Mouse (Mus musculus) frontal cortex, postnatal 36 days (tissue): ENCODE measurements at regions not wholly inside any gene's neighbourhood (a gene's known extent, or its start where the extent isn't known, plus 50 kb on each side); places are given as distances from the start of the nearest gene placed in this dataset.
A peak's percentile ranks its signal among the peaks of the same experiment; 100 is the strongest.
"Not testable (repeated sequence)": the region's sequence is repeated elsewhere in the genome, so short reads cannot be mapped to it uniquely, and the experiment has no call there.

Experiments
- DNase-seq, 2 experiments: peaks; one replicate each; pipeline ENCODE4 v3.0.0; 2022; ENCODE audit warnings: low spot score in 2 of 2

DNA sequence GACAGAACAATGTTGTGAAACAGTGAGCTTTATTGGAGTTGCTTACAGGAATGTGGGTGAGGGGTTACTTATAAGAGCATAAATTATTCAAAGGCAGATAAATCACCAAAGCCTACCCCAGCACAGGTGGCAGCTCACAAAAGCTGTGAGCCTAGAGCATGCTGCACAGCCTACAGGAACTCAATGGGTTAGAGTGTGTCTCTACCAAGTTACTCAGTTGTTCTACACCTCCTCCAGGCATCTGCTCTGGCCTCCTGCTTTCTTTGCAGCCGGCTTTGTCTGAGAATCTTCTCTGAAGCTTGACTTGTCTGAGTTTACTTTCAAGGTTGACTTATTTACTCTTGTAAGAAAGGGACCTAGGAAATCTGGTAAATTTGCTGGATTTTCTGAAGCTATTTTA, 336.5 kb downstream of the Fscb start:
- no peak for DNase-seq

DNA sequence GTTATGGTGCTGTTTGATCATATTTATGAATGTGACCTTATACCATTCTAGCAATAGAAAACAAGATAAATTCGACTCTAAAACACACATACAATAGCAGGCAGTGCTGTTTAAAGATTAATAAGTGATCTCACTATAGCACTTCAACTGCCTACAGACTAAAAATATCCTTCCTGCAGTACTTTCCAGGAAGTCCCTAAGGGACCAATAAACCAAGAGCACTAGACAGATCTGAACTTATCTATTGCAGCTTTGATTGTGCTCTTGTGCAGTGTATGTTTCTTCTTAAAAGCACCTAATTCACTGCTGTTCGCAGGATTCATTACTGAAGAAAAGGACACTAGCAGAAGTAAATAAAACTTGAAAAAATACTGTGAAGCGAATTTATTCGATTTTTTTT, 358.1 kb downstream of the Fscb start:
- DNase-seq = no peak

DNA sequence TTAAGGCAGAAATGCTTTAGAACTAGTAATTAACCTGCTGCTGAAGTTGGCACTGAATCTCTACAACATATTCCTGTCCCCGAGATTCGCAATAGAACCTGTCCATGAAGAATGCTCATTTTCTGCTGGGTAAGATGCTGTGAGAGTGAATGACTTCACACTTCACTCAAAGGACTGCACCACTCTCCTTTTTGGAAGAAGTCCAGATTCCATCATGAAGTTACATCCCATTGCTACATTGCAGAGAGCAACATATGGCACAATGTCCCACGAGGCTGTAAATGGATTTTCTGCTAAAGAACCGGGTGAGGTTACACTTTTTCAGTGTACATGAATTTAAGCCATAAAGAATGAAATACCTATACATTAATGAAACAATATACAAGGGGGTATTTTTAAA, 360.0 kb downstream of the Fscb start:
- DNase-seq = peak; percentile 1 to 24

- DNase-seq = peak; percentile 1 to 19
Observed at GRCm38 (mm10) chr12:64104214-64104613, 370.3 kb downstream of the Fscb start.

DNA sequence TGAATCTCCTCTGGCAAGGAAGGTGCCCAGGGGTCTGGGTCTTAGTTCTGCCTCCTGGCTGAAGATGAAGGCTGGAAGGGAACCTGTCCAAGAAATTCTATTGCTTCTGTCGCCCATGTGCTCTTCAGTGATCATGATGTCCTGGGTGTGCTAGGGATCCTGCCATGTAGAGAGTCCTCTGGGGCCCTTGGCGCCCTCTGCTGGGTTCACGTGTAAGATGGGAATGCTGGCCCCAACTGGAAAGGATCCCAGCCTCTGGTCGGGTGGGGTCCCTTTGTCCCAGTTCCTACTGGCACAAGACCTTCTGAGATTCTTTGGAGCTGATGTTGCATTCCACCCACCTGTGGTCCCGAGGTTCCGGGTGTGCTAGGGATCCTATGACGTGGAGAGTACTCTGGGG, 397.7 kb downstream of the Fscb start:
- no peak for DNase-seq

- DNase-seq = peak; percentile 6 to 44
Observed at GRCm38 (mm10) chr12:64045528-64045927, 429.0 kb downstream of the Fscb start.

DNA sequence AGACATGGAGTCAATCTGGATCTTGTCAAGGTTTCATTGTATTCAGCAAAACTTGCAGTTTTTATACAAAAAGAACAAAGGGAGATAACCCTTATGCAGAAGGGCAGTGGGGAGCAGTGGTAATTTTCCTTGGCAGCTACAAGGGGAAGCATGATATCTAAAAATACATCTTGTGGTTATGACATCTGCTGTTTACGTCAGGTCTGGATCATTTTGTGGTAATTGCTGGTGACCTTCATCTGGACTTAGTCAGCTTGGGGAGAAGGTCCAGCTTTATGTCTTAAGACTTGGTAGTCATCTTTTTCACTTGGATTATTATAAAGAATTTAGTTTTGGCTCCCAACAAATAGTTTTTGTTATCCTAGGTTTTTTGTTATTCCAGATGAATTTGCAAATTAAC, 465.9 kb downstream of the Fscb start:
- DNase-seq = not testable (repeated sequence)
